Mouse (Mus musculus) cortical plate, adult 2 months (tissue): Measurements from ENCODE around the gene Hoxc5.

Experiments
- CTCF ChIP-seq: fragments of 200-500 bp; IDR thresholded peaks from 2 replicates; pipeline ENCODE4 v1.5.1; 2011; ENCODE audit warnings: mild to moderate bottlenecking, control low read depth, low read length; ENCODE audit not compliant: insufficient read depth; ENCODE audit errors: extremely low read depth
- POLR2A ChIP-seq: fragments of 200-500 bp; IDR thresholded peaks from 2 replicates; pipeline ENCODE4 v1.6.1; 2011; ENCODE audit warnings: mild to moderate bottlenecking, low read length, control low read depth; ENCODE audit not compliant: insufficient read depth; ENCODE audit errors: extremely low read depth

- no peak for TF ChIP-seq POLR2A
- TF ChIP-seq CTCF, result no peak
Measured at GRCm38 (mm10) chr15:102996548-102996947, 29.3 kb downstream of the Hoxc5 start.
